Mouse (Mus musculus) mouse trophoblast stem cell (cell line): ENCODE results near the gene Prpf8.
"Not testable (repeated sequence)": the region's sequence is repeated elsewhere in the genome, so short reads cannot be mapped to it uniquely, and the experiment has no call there.

Experiments
- in situ Hi-C, 2 experiments: fragments of 300-500 bp; cut with MseI, MboI; formaldehyde crosslinking; loops; 2 replicates in 1 of 2; 3 replicates in 1 of 2; pipeline ENCODE4 v1.15.1; 2025

Gene Prpf8

GRCm38 (mm10) chr11:75486601-75487285, at the start of gene Prpf8:
Prpf8 (plus strand) TSS chr11:75486816.
- in situ Hi-C loops: no loop called here

GRCm38 (mm10) chr11:75438194-75438593, 48.4 kb upstream of the Prpf8 start:
- in situ Hi-C loops: no loop called here

GRCm38 (mm10) chr11:75438804-75439203, 47.8 kb upstream of the Prpf8 start:
- in situ Hi-C loops: no loop called here

GRCm38 (mm10) chr11:75439363-75439762, 47.3 kb upstream of the Prpf8 start, which contains the start of gene Serpinf2:
Serpinf2 (minus strand) TSS chr11:75439591.
- in situ Hi-C loops: no loop called here

- in situ Hi-C loops: no loop called here
These were observed 46.7 kb upstream of the Prpf8 start for GRCm38 (mm10) chr11:75439951-75440350.

- in situ Hi-C loops: no loop called here
These were observed 45.6 kb upstream of the Prpf8 start for GRCm38 (mm10) chr11:75441034-75441433.

GRCm38 (mm10) chr11:75441601-75442000, 45.0 kb upstream of the Prpf8 start:
- in situ Hi-C loops: no loop called here

GRCm38 (mm10) chr11:75443711-75444110, 42.9 kb upstream of the Prpf8 start:
- in situ Hi-C loops: no loop called here

- in situ Hi-C loops: no loop called here
These were observed 38.0 kb upstream of the Prpf8 start for GRCm38 (mm10) chr11:75448575-75448974.

- in situ Hi-C loops: no loop called here
These were observed 36.9 kb upstream of the Prpf8 start for GRCm38 (mm10) chr11:75449695-75450094.

GRCm38 (mm10) chr11:75450304-75450908, 36.2 kb upstream of the Prpf8 start:
- in situ Hi-C loops: no loop called here

- in situ Hi-C loops: no loop called here
These were observed 35.7 kb upstream of the Prpf8 start for GRCm38 (mm10) chr11:75450936-75451335.

GRCm38 (mm10) chr11:75452081-75452480, 34.5 kb upstream of the Prpf8 start:
- in situ Hi-C loops: no loop called here

- in situ Hi-C loops: no loop called here
These were observed 33.6 kb upstream of the Prpf8 start for GRCm38 (mm10) chr11:75452812-75453557.

GRCm38 (mm10) chr11:75453991-75454930, 32.4 kb upstream of the Prpf8 start, which contains the start of gene Wdr81:
Wdr81 (minus strand) TSS chr11:75454717.
- in situ Hi-C loops: no loop called here

- in situ Hi-C loops: no loop called here
These were observed 31.4 kb upstream of the Prpf8 start for GRCm38 (mm10) chr11:75455041-75455736.

GRCm38 (mm10) chr11:75455971-75456370, 30.6 kb upstream of the Prpf8 start:
- in situ Hi-C loops: not testable (repeated sequence)

- in situ Hi-C loops: no loop called here
These were observed 30.2 kb upstream of the Prpf8 start for GRCm38 (mm10) chr11:75456440-75456871.

- in situ Hi-C loops: no loop called here
These were observed 28.4 kb upstream of the Prpf8 start for GRCm38 (mm10) chr11:75458169-75458568.

GRCm38 (mm10) chr11:75458628-75459041, 28.0 kb upstream of the Prpf8 start:
- in situ Hi-C loops: no loop called here
